Mouse (Mus musculus) adrenal gland, adult 18-20 months (tissue): ENCODE measurements around the gene Prss28. TPM values are rescaled to one million over a fixed set of nuclear protein-coding genes. Genes with fewer than 3 reads are reported as not detected.

Experiments used
- DNase-seq, 2 experiments: peaks; one replicate each; pipeline ENCODE4 v3.0.0; 2021 to 2022; ENCODE audit warnings: low spot score in 2 of 2
- long read RNA-seq, 2 experiments: library from polyadenylated mRNA; stranded (forward); transcript quantifications; one replicate each; pipeline ENCODE4 v2.0.0; 2021
- total RNA-seq, 2 experiments: library from RNA; stranded (reverse); gene quantifications; 1 replicate in 1 of 2; 2 replicates in 1 of 2; pipeline ENCODE4 v1.2.3; 2021

Prss28 gene
- not detected for total RNA-seq
- long read RNA-seq, experiment 1 = 0 reads
- long read RNA-seq, experiment 2 = 0 reads

DNA sequence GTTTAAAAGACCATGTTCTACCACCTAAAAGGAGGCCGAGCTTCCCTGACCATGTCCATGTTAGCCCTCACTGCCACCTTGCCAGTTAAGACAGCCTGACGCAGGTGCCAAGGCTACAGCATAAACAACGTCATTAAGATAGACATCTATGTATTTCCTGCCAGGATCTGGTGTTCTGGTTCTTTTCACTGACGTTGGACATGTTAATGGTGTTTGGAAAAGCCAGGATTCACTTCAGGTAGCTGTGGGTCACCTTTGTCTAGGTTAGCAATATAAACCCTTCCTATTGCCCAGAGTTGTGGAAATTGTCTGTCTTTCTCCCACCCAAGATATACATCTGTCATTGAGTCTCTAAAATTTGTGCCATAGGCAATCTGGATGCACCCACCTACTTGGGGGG lies at the start of gene Prss28:
Gene Prss28, plus strand, starts transcription at position 301 of the 400 bp plus-strand sequence.
- DNase-seq = no peak

DNA sequence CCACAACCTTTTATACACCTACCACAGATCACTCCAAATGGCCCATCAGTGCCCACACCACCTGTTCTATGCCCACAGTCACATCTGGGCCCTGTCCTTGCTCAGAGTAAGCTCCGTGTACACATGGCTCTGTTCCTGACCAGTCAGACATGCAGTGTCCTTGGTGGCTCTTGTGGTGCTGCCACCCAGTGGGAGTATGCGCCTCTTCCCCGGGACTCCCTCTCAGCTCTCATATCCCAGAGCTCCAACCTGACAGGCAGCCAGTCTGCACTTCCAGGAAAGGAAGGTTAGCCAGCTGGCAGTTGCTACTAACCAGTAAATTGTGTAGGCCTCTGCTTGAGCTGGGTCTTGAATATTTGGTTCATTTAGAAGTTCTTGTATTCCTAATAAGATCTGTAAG lies 44.0 kb upstream of the Prss28 start:
- DNase-seq = peak in 1 of 2 experiments; percentile 42

DNA sequence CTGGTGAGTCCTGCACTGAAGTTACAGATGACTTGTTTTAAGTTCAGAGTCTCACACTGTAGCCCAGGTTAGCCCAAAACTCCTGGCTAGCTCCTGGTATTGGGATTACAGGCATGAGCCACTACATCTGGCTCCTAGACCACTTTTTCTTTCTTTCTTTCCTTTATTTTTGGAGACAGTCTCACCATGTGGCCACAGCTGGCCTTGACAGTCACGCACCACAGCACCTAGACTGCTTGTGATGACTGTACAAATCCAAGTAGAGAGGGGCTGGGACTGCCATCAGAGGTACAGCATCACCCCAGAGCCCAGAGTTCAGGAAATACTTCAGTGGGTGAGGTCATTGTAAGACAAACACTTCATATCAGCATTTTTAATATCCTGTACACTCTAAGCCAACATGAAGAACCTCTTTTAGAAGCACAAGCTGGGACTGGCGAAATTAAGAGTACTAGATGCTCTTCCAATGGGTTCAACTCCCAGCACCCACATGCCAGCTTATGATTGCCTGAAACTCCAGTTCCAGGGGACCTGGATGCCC lies 37.6 kb upstream of the Prss28 start:
- DNase-seq = no peak

DNA sequence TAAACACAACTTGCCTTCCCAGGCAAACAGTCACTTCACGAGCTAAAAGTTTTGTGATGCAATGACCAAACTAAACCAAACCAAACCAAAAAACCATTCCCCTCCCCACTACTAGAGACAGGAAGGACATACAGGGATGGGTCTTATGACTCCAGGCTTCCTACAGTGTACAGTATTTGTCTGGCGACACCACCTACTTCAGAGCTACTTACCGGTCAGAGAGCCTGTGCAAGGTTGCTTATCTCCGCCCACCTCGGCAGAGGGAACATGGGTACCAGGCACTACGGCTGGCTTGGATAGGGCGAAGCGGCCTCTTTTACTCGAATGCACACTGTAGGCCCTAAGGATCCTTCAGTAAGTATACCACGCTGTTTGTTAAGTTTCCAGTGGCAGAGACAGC lies 36.1 kb upstream of the Prss28 start:
- no peak for DNase-seq

DNA sequence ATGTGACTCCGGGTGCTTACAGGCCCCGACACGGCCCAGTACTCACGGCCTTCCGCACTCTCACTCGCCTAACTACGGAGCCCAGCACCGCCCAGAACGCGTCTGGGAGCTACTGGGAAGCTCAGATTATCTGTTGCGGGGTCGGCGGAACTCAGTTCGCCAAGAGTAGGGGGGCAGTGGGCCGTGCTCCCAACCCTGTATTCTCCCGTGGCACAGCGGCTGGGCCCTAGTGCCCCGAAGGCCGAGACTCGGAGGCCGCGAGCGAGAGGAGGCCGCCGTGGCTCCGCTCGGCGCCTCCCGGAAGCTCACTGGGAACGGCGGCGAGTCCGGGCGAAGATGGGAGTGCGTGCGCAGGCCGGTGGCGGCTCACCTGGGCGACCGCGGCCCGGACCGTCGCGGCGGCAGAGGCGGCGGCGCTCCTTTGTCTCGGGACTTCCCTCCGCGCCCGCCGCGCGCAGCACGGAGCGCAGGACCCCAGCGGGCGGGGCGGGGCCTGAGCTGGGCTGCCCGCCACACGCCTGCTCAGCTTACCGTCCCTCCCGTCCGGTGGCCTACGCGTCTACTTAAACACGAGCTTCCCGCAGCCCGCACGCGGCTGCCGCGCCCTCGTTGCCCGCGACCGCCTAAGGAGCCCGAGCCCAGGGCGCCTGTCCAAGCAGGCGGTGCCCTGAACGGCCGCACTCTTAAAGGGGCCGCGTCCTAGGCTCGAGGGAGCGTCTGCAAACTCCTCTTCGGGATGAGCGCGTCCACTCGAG lies 35.3 kb upstream of the Prss28 start:
- peak; percentile 84 to 87 for DNase-seq

DNA sequence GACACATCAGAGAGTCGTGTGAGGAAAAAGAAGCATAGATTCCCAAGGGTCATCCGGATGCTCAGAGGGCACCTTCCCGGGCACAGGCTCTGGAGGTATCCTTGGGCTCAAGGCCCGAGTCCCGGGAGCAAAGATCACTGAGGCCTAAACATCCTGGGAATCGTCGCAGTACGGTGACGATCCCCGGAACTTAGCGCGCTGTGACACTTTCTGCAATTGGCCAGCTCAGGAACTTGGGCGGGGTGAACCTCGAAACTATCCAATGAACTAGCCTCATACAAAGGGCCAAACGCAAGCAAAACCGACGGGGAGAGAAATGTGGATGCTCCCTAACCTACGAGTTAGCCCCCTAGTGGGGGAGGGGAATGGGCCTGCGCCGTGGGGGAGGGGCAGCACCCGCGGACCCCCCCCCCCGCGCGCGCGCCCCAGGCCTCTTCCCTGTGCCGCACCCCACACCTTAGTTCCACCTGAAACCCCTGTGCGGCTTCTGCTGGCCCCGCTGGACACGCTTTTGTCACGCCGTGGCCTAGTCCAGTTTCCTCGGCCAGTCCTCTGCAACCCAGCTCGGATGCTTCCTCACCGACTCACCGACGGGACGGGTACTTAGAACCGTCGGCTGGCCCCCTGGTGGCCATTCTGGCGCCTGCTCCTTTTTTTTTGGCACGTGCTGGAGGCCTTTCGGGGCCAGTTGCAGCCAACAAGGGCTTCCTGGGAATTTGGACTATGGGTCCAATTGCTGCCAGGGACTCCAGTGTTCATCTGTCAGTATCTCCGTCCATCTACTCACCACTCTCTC lies 34.5 kb upstream of the Prss28 start:
- peak; percentile 91 to 94 for DNase-seq

DNA sequence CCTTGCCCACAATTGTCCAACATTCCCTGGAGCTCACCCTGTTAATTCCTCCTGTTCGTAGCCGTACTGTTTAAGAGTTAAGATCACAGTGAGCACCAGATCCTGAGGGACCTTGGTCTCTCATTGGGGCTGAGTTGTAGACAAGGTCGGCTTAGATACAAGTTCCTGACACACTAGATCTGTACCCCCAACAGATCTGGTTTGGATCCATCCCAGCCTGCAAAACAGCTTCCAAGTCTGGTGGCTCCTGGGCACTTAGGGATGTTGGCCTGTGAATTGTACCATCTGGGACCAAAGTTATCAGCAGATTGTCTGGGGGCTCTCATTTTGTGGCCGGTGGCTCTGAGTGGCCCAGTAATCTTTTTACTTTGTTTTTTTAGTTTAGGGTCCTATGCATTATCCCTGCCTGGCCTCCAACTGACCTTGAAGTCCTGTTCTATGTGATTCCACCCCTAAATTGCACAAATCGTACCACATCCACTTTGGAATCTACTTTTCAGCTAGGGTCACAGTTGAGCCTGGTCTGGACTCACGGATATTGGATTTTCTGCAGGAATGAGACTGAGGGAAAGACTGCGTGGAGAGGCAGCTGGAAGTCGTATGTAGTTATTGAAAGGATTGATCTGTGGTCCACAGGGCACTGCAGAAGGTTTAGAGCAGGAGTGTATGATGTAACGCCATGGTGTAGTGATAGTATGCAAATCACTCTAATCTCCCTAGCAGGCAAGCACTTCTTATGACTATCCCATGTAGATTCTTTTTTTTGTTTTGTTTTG lies 33.7 kb upstream of the Prss28 start, which contains the start of gene Ube2i:
Gene Ube2i, minus strand, starts transcription at position 52 of the 776 bp plus-strand sequence.
- DNase-seq = no peak

DNA sequence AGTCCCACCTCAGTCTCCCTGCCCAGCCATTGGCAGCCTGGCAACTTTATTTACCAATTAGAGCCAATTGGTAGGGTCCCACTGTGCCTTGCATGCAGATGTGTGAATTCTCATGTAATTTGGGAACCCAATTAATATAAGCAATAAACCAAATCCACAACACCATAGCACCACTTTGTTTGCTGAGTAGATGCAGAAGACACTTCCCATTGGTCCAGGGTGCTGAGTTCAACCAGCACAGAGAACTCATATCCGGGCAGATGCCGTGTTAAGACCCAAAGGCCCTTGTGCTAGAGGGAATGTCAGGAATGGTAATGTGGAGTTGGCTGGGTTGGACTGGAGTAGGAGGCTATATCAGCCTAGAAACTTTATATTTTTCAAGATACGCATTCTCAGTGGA lies 32.6 kb upstream of the Prss28 start:
- DNase-seq = no peak

DNA sequence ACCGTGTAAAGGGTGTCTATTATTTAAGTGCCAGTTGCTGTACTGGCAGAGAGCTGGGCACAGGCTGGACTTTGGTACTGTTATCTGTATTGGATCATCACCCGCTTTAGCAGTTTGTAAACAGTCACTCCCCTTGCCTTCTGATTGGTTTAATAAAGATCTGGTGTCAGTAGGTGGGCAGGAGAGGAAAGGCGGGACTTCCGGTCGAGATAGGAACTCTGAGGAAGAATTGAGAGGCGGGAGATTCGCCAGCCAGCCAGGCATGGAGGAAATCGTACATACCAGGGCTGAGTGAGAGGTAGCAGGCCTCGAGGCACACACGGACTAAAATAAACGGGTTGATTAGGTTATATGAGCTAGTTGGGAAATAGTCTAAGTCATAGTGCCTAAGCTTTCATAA lies 26.3 kb upstream of the Prss28 start:
- peak; percentile 38 to 43 for DNase-seq

DNA sequence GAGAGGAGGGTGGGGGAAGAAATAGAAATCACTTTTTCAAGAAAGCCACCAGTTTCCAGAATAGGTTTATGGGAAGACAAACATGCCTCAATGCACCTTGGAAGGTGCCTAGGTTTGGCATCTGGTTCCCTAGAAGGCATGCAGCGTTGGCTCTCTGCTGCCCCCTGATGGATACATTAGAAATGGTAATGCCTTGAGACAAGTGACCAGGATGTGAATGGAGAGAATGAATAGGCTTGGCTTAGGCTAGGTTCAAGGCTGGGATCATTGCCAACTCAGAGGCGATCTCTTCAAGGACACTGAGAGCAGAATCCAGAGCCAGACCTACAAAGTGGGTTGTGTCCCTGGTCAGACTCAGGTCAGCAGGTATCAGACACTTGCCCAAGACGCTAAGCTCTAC lies 23.4 kb upstream of the Prss28 start:
- DNase-seq = peak; percentile 67 to 71

DNA sequence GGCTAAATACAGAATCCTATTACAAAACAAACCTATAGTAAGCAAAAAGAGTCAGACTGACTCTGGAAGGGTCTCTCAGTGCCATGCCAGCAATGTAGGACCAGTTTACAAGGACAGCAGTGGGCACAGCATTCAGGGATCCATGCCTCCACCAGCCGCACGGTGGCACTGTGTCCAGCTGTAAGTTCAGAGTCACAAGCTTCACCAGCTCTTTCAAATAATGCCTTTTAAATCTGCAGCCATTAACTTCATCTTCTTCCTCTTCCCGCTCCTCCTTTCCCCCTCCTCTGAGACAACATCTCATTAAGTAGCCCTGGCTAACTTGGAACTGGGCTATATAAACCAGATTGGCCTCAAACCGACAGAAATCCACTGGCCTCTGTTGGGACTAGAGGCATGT lies 19.6 kb upstream of the Prss28 start:
- peak; percentile 41 to 48 for DNase-seq

DNA sequence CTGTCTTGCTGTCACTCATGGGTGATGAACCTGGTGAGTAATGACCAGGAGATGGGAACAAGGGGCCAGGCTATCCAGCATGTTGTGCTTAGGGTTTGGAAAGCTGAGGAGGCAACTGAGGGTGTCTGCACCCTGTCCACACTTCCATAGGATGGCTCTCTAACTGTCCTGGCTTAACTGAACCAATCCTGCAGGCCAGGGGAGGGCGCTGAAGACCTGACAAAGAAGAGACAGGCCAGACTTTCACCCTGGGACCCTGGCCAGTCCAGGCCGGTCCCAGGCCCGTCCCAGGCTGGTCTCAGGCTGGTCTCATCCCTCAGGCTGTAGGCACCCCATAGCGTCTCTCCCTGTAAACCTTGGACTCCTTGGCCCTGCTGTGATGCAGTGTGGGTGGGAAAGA lies 18.0 kb upstream of the Prss28 start:
- no peak for DNase-seq

DNA sequence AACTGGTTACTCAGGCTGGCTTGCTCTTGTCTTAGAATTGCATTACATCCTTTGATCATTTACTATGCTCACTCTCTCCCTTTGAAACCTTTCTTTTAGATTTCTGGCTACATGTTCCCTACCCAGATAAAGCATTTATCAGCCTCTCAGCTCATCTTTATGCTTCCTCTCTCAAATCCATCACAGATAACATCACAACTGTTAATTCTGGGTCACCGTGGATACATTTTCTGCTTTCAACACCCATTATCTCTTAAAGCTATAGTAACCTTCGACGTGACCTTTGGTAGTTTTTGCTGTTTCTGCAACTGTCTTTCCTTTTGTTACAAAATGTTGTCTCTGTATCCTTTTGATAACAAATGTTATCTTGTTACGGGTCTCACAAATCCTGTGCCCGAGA lies 15.0 kb upstream of the Prss28 start:
- DNase-seq = no peak

DNA sequence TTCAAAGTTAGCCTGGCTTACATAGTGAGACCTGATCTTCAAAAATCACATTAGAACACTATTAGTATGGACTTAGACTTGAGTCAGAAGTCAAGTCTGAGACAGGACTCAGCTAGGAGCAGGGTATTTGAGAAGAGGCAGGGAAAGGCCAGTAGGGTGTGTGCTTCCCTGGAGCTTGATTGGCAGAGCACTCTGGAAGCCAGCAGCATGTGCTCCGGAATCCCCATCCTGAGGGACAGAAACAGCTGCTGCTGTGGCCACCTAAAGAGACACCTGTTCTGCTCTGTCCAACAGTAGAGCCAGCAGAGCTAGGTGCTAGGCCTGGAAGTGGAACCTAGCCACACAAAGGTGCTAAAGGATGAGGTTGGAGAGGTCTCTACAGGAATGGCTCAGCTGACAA lies 14.3 kb upstream of the Prss28 start:
- DNase-seq = no peak

DNA sequence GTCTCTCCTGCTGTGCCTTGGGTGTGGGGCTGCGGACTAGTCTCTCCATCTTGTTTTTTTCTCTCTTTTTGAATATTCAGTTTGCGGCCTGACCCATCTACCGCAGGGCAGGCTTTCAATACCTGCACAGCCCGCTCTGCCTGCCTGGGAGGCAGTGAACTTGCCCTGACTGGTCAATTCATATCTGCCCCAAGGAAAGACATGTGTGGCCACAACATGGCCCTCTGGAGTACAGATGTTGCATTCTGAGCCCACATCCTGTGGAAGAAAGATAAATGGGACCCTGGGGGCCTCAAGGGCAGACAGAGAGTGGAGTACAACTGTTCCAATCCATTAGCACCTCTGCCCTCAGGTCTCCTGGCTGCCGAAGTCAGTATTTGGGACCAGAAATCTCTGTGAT lies 10.4 kb upstream of the Prss28 start, which contains the start of gene Prss34:
Gene Prss34, plus strand, starts transcription at position 301 of the 400 bp plus-strand sequence.
- DNase-seq = no peak

DNA sequence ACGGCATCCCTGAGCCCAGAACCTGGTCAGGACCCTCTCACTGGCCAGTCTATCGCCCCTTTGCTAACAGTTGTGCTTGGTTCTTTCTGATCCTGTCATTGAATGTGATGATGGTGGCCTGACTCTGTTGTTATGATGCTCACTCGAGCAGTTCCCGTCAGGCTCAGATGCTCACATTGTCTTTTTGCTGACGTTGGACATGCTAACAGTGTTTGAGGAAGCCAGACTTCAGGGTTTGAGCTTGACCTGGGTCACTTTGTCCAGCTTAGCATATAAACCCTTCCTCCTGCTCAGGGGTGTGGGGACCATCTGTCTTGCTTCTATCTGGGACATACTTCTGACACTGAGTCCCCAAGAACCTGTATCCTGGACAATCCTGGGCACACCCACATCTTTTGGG lies 9.9 kb downstream of the Prss28 start, which contains the start of gene Prss29:
Gene Prss29, plus strand, starts transcription at position 301 of the 400 bp plus-strand sequence.
- no peak for DNase-seq

DNA sequence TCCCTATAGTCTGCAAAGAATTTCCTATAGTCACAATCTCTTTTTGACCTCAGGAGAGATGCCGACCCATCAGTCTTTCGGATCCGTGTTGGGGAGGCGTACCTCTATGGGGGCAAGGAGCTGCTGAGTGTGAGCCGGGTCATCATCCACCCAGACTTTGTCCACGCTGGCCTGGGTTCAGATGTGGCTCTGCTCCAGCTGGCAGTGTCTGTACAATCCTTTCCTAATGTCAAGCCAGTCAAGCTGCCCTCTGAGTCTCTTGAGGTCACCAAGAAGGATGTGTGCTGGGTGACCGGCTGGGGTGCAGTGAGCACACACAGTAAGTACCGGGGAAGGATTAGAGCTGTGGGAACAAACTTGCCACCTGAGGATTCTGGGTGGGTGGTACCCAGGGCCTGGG lies 12.4 kb downstream of the Prss28 start:
- DNase-seq = no peak

DNA sequence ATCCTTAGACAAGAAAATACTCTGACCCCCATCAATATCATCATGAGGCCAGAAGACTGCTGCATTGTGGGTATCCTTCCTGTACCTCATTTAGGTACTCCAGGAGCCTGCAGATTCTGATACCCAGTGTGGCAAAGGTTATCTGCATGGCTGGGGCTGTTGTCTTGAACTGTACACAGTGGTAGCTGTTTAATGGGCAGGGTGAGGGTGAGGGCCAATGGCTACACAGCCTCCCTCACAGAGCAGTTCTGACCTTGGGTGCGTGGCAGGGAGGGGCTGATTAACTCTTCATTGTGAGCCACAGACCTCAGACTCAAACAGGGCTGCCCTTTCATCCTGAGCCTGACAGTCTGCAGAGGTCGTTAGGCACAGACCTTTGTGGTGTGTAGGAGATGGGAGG lies 14.5 kb downstream of the Prss28 start:
- no peak for DNase-seq

DNA sequence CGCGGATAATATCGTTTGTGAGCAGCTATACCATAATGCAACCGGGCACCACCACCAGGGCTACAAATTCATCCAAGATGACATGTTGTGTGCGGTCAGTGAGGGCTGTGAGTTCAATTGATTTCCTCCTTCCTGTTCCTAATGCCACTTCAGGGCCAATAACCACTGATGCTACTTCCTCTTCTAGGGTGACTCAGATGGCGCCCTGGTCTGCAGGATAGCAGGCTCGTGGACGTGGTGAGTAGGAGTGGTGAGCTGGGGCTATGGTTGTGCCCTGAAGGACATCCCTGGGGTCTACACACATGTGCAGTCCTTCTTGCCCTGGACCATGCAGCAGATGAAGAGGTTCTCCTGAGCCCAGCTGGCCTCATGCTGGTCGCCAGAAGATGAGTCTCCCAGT lies 23.9 kb downstream of the Prss28 start:
- no peak for DNase-seq

DNA sequence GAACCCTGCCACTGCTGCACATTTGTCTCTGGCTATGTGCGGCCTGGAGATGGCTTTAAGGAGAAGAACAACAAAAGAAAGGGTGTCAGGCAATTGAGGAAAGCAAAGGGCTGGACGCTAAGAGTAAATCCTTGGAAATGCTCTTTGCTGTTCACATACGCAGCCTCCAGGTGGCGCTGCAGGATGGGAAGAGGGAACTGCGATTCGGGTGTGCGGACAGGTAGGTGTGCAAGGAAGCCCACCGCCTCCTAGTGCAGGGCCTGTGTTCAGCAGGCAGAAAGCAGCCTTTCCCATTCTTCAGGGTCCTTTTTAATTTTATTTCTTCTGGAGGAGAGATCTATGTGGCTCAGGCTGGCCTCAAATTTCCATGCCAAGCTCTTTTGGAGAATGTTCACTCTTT lies 25.5 kb downstream of the Prss28 start:
- DNase-seq = peak; percentile 66 to 72

DNA sequence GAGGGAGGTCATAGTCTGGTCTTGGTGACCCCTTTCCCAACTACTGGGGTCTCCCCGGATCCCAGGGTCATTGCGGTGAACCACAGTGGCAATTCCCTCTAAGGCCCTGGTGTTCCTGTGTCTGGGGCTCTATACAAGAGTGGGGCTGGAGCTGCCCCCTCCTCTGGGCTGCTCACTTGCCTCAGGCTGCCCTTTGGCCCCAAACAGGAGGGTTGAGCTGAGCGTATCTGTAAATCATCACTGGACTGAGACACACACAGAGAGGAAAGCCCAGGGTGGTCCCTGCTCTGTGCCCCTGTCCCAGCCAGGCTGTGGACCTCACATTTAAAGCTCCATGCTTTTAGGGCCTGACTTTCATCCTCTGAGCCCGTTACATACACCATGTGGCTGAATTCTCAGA lies 29.8 kb downstream of the Prss28 start:
- DNase-seq = no peak
